Mouse (Mus musculus) kidney, adult 2 months (tissue): ENCODE results near the gene Sirpb1a. TPM values are rescaled to one million over a fixed set of nuclear protein-coding genes. Genes with fewer than 3 reads are reported as not detected.
"Not testable (repeated sequence)": the region's sequence is repeated elsewhere in the genome, so short reads cannot be mapped to it uniquely, and the experiment has no call there.

ENCODE experiments used
- DNase-seq: peaks from one replicate; pipeline ENCODE4 v3.0.0; 2021
- H3K27ac ChIP-seq: fragments of 200-500 bp; 2 replicates; pipeline ENCODE4 v1.5.1; 2012; ENCODE audit warnings: low read depth, low read length, control low read depth, inconsistent platforms; ENCODE audit not compliant: insufficient read depth
- H3K27me3 ChIP-seq: fragments of 200-500 bp; replicated peaks from 2 replicates; pipeline ENCODE4 v1.6.1; 2012; ENCODE audit warnings: mild to moderate bottlenecking, moderate library complexity, low read length, inconsistent platforms; ENCODE audit not compliant: control insufficient read depth, insufficient read depth
- H3K36me3 ChIP-seq: fragments of 200-500 bp; 2 replicates; pipeline ENCODE4 v1.6.1; 2012; ENCODE audit warnings: mild to moderate bottlenecking, moderate library complexity, low read length, inconsistent platforms; ENCODE audit not compliant: control insufficient read depth, insufficient read depth
- H3K4me1 ChIP-seq: fragments of 200-500 bp; 2 replicates; pipeline ENCODE4 v1.6.1; 2011; ENCODE audit warnings: low read length; ENCODE audit not compliant: control insufficient read depth, insufficient read depth
- H3K4me3 ChIP-seq: fragments of 200-500 bp; 2 replicates; pipeline ENCODE4 v1.5.1; 2011; ENCODE audit warnings: mild to moderate bottlenecking, low read depth, low read length, control low read depth; ENCODE audit not compliant: insufficient read depth
- CTCF ChIP-seq: fragments of 200-500 bp; conservative IDR thresholded peaks from 2 replicates; pipeline ENCODE4 v1.5.1; 2011; ENCODE audit warnings: low read depth, mild to moderate bottlenecking, control low read depth, low read length, moderate library complexity, mixed read lengths; ENCODE audit not compliant: insufficient read depth, insufficient read length
- POLR2A ChIP-seq: fragments of 200-500 bp; IDR thresholded peaks from one replicate; pipeline ENCODE4 v1.6.1; 2011; ENCODE audit warnings: low read depth, low read length, control low read depth
- WGBS: fragments of 180-500 bp; shearing (Covaris S2); methylation state at CpG from one replicate; pipeline ENCODE4 v1.1.7; 2018; 5-methylcytosine and 5-hydroxymethylcytosine counted together
- polyA plus RNA-seq: library from polyadenylated mRNA; depleted of rRNA; stranded (reverse); fragments of >200 nt; gene quantifications from 2 replicates; pipeline ENCODE4 v1.2.3, GENCODE M21; 2012; rRNA removed

The Sirpb1a gene
- polyA plus RNA-seq, result 0.41 and 0.55 TPM in 2 replicates

- H3K4me1 ChIP-seq, H3K36me3 ChIP-seq, H3K27me3 ChIP-seq, H3K4me3 ChIP-seq, H3K27ac ChIP-seq, DNase-seq: not testable (repeated sequence)
- WGBS, result 87% methylated on average over 1 of the region's 1 CpGs
Measured at GRCm38 (mm10) chr3:15426447-15426846, at the start of gene Sirpb1a. TSS of gene Sirpb1a (minus strand) at chr3:15426520.

DNA sequence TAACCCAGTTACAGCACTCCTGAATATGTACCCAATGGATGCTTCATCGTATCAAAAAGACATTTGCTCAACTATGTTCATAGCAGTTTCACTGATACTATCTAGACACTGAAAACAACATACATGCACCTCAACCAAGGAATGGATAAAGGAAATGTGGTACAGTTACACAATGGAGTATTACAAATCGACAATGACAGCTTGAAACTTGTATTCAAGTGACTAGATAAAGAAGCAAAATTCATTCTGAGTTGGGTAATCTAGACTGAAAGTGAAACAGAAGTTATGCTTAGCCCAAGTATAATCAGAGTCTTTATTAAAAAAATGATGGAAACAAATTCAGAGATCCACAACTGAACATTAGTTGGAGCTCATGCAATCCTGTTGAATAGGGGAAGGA lies 48.5 kb upstream of the Sirpb1a start:
- not testable (repeated sequence) for H3K36me3 ChIP-seq, H3K4me1 ChIP-seq, H3K27ac ChIP-seq, H3K27me3 ChIP-seq, H3K4me3 ChIP-seq, DNase-seq
- 71% methylated on average over 2 of the region's 2 CpGs for WGBS

DNA sequence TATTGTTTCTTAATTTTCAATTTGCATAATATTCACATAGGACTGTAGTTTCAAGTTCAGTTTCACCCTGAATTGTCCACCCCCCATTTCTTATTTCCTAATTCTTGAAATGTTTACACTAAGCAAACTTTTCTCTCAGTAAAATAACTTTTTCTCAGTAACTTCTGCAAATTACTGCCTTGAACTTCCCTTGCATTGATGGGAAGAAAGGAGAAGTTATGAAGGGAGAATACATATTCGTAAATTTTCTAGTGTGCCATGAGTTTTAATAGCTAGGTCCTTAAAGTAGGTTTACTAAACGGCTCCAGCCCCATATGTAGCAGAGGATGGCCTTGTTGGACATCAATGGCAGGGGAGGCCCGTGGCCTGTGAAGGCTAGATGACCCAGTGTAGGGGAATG lies 43.8 kb upstream of the Sirpb1a start:
- not testable (repeated sequence) for H3K4me1 ChIP-seq

DNA sequence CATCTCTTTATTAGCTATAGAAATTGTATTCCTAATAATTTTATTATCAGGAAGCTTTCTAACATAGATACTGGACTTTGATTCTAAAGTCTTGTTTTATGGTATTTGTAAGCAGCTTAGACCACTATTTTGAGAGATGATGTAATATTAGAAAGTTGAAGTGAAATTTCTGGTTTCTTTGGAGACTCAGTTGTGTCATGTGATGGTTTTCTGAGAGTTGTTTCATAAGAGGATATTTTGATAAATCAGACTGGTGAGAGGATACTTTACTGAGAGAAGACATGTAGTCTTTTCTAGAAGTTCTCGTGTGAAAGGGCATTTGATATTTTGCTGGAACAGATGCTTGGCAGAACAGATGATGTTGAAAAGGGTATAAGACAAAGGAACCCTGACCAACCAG lies 17.6 kb upstream of the Sirpb1a start:
- H3K36me3 ChIP-seq, DNase-seq, H3K4me3 ChIP-seq, H3K4me1 ChIP-seq, H3K27ac ChIP-seq, H3K27me3 ChIP-seq: not testable (repeated sequence)
- 74% methylated on average over 1 of the region's 1 CpGs for WGBS

More for the DNA sequence above, 43.8 kb upstream of the Sirpb1a start:
- H3K27ac ChIP-seq, H3K36me3 ChIP-seq, DNase-seq, H3K27me3 ChIP-seq, H3K4me3 ChIP-seq: not testable (repeated sequence)
- 93% methylated on average over 1 of the region's 3 CpGs for WGBS

- not testable (repeated sequence) for DNase-seq
- WGBS, result 52% methylated on average over 1 of the region's 1 CpGs
Measured at GRCm38 (mm10) chr3:15439844-15440243, 13.5 kb upstream of the Sirpb1a start.

GRCm38 (mm10) chr3:15427917-15428316 lies 1.6 kb upstream of the Sirpb1a start:
- H3K27ac ChIP-seq, result no peak overlapping the region
- H3K4me1 ChIP-seq, result no peaks in the 10 kb centered on the region
- no peaks in the 10 kb centered on the region for H3K36me3 ChIP-seq
- no peaks in the 10 kb centered on the region for H3K27me3 ChIP-seq
- H3K4me3 ChIP-seq, result no peak overlapping the region
- no peak for DNase-seq
- TF ChIP-seq POLR2A (no peak), CTCF (no peak)
- 53% methylated on average over 1 of the region's 1 CpGs for WGBS

More at GRCm38 (mm10) chr3:15439844-15440243, 13.5 kb upstream of the Sirpb1a start:
- H3K27ac ChIP-seq, H3K4me1 ChIP-seq, H3K4me3 ChIP-seq, H3K27me3 ChIP-seq, H3K36me3 ChIP-seq: not testable (repeated sequence)

GRCm38 (mm10) chr3:15355690-15356089 lies 70.6 kb downstream of the Sirpb1a start:
- not testable (repeated sequence) for H3K36me3 ChIP-seq, H3K27me3 ChIP-seq, DNase-seq, H3K4me1 ChIP-seq, H3K27ac ChIP-seq, H3K4me3 ChIP-seq
- 77% methylated on average over 3 of the region's 3 CpGs for whole genome bisulfite sequencing

GRCm38 (mm10) chr3:15350318-15350717 lies 76.0 kb downstream of the Sirpb1a start:
- 89% methylated on average over 1 of the region's 2 CpGs for WGBS
- H3K36me3 ChIP-seq, H3K4me1 ChIP-seq, H3K27me3 ChIP-seq, H3K27ac ChIP-seq, DNase-seq, H3K4me3 ChIP-seq: not testable (repeated sequence)

- H3K27ac ChIP-seq, H3K27me3 ChIP-seq, H3K4me3 ChIP-seq, H3K4me1 ChIP-seq, H3K36me3 ChIP-seq, DNase-seq: not testable (repeated sequence)
- 51% methylated on average over 3 of the region's 3 CpGs for WGBS
Measured at GRCm38 (mm10) chr3:15345606-15346005, 80.7 kb downstream of the Sirpb1a start.
